Mouse (Mus musculus): ENCODE measurements around the gene Piezo1.

The Piezo1 gene

GRCm38 (mm10) chr8:122459218-122459900 lies 91.8 kb downstream of the Piezo1 start:
- DNase-seq (ENCODE audit: low spot score in 2 of 2), result no peak

GRCm38 (mm10) chr8:122457171-122457570 lies 94.0 kb downstream of the Piezo1 start:
- no peak for DNase-seq (ENCODE audit: low spot score in 2 of 2)

GRCm38 (mm10) chr8:122454409-122454808 lies 96.7 kb downstream of the Piezo1 start:
- DNase-seq (ENCODE audit: low spot score in 2 of 2), result no peak

GRCm38 (mm10) chr8:122452154-122452553 lies 99.0 kb downstream of the Piezo1 start:
- no peak for DNase-seq (ENCODE audit: low spot score in 2 of 2)

- DNase-seq (ENCODE audit: low spot score in 2 of 2), result no peak
Observed at GRCm38 (mm10) chr8:122451161-122451703, 99.9 kb downstream of the Piezo1 start.

GRCm38 (mm10) chr8:122445203-122445602 lies 105.9 kb downstream of the Piezo1 start:
- DNase-seq (ENCODE audit: low spot score in 2 of 2), result no peak

GRCm38 (mm10) chr8:122444058-122444748 lies 106.9 kb downstream of the Piezo1 start:
- DNase-seq (ENCODE audit: low spot score in 2 of 2), result peak; percentile 60 to 86

GRCm38 (mm10) chr8:122443262-122444006 lies 107.7 kb downstream of the Piezo1 start, which contains the start of gene Mvd:
Mvd (minus strand) TSS chr8:122443422.
- peak; percentile 96 to 98 for DNase-seq (ENCODE audit: low spot score in 2 of 2)

- no peak for DNase-seq (ENCODE audit: low spot score in 2 of 2)
Observed at GRCm38 (mm10) chr8:122442781-122443180, 108.3 kb downstream of the Piezo1 start.

GRCm38 (mm10) chr8:122442356-122442755 lies 108.8 kb downstream of the Piezo1 start:
- DNase-seq (ENCODE audit: low spot score in 2 of 2), result no peak

GRCm38 (mm10) chr8:122441326-122441725 lies 109.8 kb downstream of the Piezo1 start:
- no peak for DNase-seq (ENCODE audit: low spot score in 2 of 2)

- DNase-seq (ENCODE audit: low spot score in 2 of 2), result peak in 1 of 2 experiments; percentile 46
Observed at GRCm38 (mm10) chr8:122439336-122439735, 111.8 kb downstream of the Piezo1 start.

- DNase-seq (ENCODE audit: low spot score in 2 of 2), result no peak
Observed at GRCm38 (mm10) chr8:122437708-122438331, 113.3 kb downstream of the Piezo1 start.

- no peak for DNase-seq (ENCODE audit: low spot score in 2 of 2)
Observed at GRCm38 (mm10) chr8:122436586-122437125, 114.5 kb downstream of the Piezo1 start.

- no peak for DNase-seq (ENCODE audit: low spot score in 2 of 2)
Observed at GRCm38 (mm10) chr8:122436146-122436545, 115.0 kb downstream of the Piezo1 start.

- no peak for DNase-seq (ENCODE audit: low spot score in 2 of 2)
Observed at GRCm38 (mm10) chr8:122435375-122435774, 115.8 kb downstream of the Piezo1 start.

GRCm38 (mm10) chr8:122433269-122433905 lies 117.7 kb downstream of the Piezo1 start:
- DNase-seq (ENCODE audit: low spot score in 2 of 2), result no peak

GRCm38 (mm10) chr8:122432443-122433268 lies 118.5 kb downstream of the Piezo1 start, which contains the start of gene Cyba:
Cyba (minus strand) TSS chr8:122432930.
- no peak for DNase-seq (ENCODE audit: low spot score in 2 of 2)

All from cerebellum, postnatal 4 days (tissue).